Mouse (Mus musculus) lung, postnatal 0 days (tissue): ENCODE data around the gene Sgo1.

Experiments
- CTCF ChIP-seq: IDR thresholded peaks from 2 replicates; pipeline ENCODE4 v1.5.1; 2016; ENCODE audit warnings: antibody characterized with exemption, mild to moderate bottlenecking
- EP300 ChIP-seq: IDR thresholded peaks from 2 replicates; pipeline ENCODE4 v1.6.1; 2016; ENCODE audit warnings: antibody characterized with exemption, mild to moderate bottlenecking, control low read depth

DNA sequence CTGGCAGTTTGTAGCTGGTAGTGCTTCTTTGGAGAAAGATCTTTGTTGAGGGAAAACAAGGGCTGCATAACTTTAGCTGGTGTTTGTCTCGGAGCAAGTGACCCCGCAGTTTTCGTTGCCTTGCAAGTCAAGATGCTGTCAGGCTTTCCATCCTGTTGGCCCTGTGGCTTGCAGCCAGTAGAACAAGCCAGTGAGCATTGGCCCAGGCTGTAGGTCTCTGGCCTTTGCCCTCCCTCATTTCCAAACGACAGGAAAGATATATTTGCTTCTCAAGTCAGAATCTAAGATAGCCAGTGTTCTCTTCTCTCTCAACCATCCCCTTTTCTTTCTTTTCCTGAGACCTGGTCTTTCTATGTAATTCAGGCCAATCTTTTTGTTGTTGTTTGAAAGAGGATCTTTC, 61.6 kb downstream of the Sgo1 start:
- TF ChIP-seq CTCF (no peak), EP300 (no peak)
